Mouse (Mus musculus) CH12.LX (cell line): ENCODE measurements at regions not wholly inside any gene's neighbourhood (a gene's known extent, or its start where the extent isn't known, plus 50 kb on each side); places are given as distances from the start of the nearest gene placed in this dataset.

Source experiments
- DNase-seq: peaks from one replicate; pipeline ENCODE4 v3.0.0-alpha.2; 2013; ENCODE audit errors: extremely low read depth
- H3K27ac ChIP-seq: 2 replicates; pipeline ENCODE4 v1.5.1; 2012; ENCODE audit warnings: low read depth, mild to moderate bottlenecking, control low read depth, moderate library complexity; ENCODE audit not compliant: insufficient read depth
- H3K27me3 ChIP-seq: replicated peaks from 2 replicates; pipeline ENCODE3; 2012; ENCODE audit warnings: inconsistent platforms
- H3K36me3 ChIP-seq, 2 experiments: replicated peaks in 1 of 2; 2 replicates each; pipeline versions ENCODE3 to v1.6.1; 2012; ENCODE audit warnings: inconsistent platforms in 1 of 2, low read length in 1 of 2, mild to moderate bottlenecking in 1 of 2, mixed read lengths in 1 of 2, moderate library complexity in 1 of 2; ENCODE audit not compliant: control insufficient read depth in 1 of 2, insufficient read depth in 1 of 2
- H3K4me1 ChIP-seq, 2 experiments: 2 replicates each; pipeline ENCODE4 v1.6.1; 2012; ENCODE audit warnings: inconsistent platforms in 1 of 2, moderate library complexity in 1 of 2; ENCODE audit not compliant: insufficient read depth in 2 of 2, control insufficient read depth in 1 of 2
- H3K4me2 ChIP-seq: 2 replicates; pipeline ENCODE4 v1.6.1; 2012; ENCODE audit warnings: low read depth, mild to moderate bottlenecking, control low read depth; ENCODE audit not compliant: poor library complexity, insufficient read depth, severe bottlenecking
- H3K4me3 ChIP-seq, 3 experiments: fragments of 150-350 bp in 1 of 3; sonication (generic) in 1 of 3; replicated peaks in 1 of 3; 2 replicates each; pipeline versions ENCODE3 to v1.5.1; 2011 to 2012; ENCODE audit warnings: low read depth in 2 of 3, low read length in 2 of 3, mild to moderate bottlenecking in 2 of 3, moderate library complexity in 2 of 3, control low read depth in 1 of 3, improper control_type of control experiment in 1 of 3, inconsistent platforms in 1 of 3, mixed read lengths in 1 of 3; ENCODE audit not compliant: poor library complexity in 1 of 3
- H3K79me2 ChIP-seq: replicated peaks from 2 replicates; pipeline ENCODE4 v1.6.1; 2012; ENCODE audit warnings: mild to moderate bottlenecking, moderate library complexity; ENCODE audit not compliant: control insufficient read depth, poor library complexity, insufficient read depth, severe bottlenecking; ENCODE audit errors: extremely low read depth
- H3K9ac ChIP-seq: 2 replicates; pipeline ENCODE4 v1.6.1; 2012; ENCODE audit warnings: low read depth, mild to moderate bottlenecking, control low read depth, moderate library complexity; ENCODE audit not compliant: insufficient read depth
- H3K9me3 ChIP-seq: replicated peaks from 2 replicates; pipeline ENCODE3; 2012; ENCODE audit warnings: low read length, inconsistent platforms, mixed read lengths
- BHLHE40 ChIP-seq: IDR thresholded peaks from 2 replicates; pipeline ENCODE4 v1.6.1; 2011; ENCODE audit warnings: mild to moderate bottlenecking, low read depth, low read length, improper control_type of control experiment
- CHD1 ChIP-seq: IDR thresholded peaks from 2 replicates; pipeline ENCODE4 v1.6.1; 2012; ENCODE audit warnings: low read depth, low read length, improper control_type of control experiment, inconsistent platforms
- E2F4 ChIP-seq: IDR thresholded peaks from 2 replicates; pipeline ENCODE4 v1.6.1; 2011; ENCODE audit warnings: low read depth, low read length, improper control_type of control experiment; ENCODE audit not compliant: insufficient replicate concordance
- EP300 ChIP-seq: IDR thresholded peaks from 2 replicates; pipeline ENCODE4 v1.6.1; 2011; ENCODE audit warnings: low read length, improper control_type of control experiment
- IRF4 ChIP-seq: IDR thresholded peaks from 2 replicates; pipeline ENCODE4 v1.6.1; 2014; ENCODE audit warnings: low read depth, mild to moderate bottlenecking, inconsistent platforms, low read length, improper control_type of control experiment
- JUN ChIP-seq: IDR thresholded peaks from 2 replicates; pipeline ENCODE4 v1.6.1; 2011; ENCODE audit warnings: low read depth, mild to moderate bottlenecking, low read length, improper control_type of control experiment, moderate library complexity; ENCODE audit not compliant: insufficient read depth
- MAFK ChIP-seq: IDR thresholded peaks from 2 replicates; pipeline ENCODE4 v1.6.1; 2011; ENCODE audit warnings: low read length, improper control_type of control experiment; ENCODE audit not compliant: insufficient replicate concordance
- MAX ChIP-seq: IDR thresholded peaks from 2 replicates; pipeline ENCODE4 v1.6.1; 2011; ENCODE audit warnings: low read length, improper control_type of control experiment
- NRF1 ChIP-seq: IDR thresholded peaks from 2 replicates; pipeline ENCODE4 v1.6.1; 2014; ENCODE audit warnings: low read depth, mild to moderate bottlenecking, inconsistent platforms, low read length, improper control_type of control experiment, moderate library complexity
- POLR2A ChIP-seq: IDR thresholded peaks from 2 replicates; pipeline ENCODE4 v1.6.1; 2011; ENCODE audit warnings: low read depth, mild to moderate bottlenecking, improper control_type of control experiment, low read length
- POLR2AphosphoS2 ChIP-seq: IDR thresholded peaks from 2 replicates; pipeline ENCODE4 v1.6.1; 2011; ENCODE audit warnings: low read depth, low read length, improper control_type of control experiment
- UBTF ChIP-seq: IDR thresholded peaks from 2 replicates; pipeline ENCODE4 v1.6.1; 2012; ENCODE audit warnings: low read depth, mild to moderate bottlenecking, inconsistent platforms, low read length, improper control_type of control experiment, moderate library complexity
- USF1 ChIP-seq: IDR thresholded peaks from 2 replicates; pipeline ENCODE4 v1.6.1; 2014; ENCODE audit warnings: low read depth, mild to moderate bottlenecking, inconsistent platforms, low read length, improper control_type of control experiment
- ZKSCAN1 ChIP-seq: IDR thresholded peaks from 2 replicates; pipeline ENCODE4 v1.6.1; 2012; ENCODE audit warnings: low read depth, inconsistent platforms, low read length, improper control_type of control experiment, borderline replicate concordance
- ZNF384 ChIP-seq: IDR thresholded peaks from 2 replicates; pipeline ENCODE4 v1.6.1; 2012; ENCODE audit warnings: low read depth, low read length, improper control_type of control experiment, inconsistent platforms
- dilution Hi-C: fragments of 300-500 bp; cut with MboI; formaldehyde crosslinking; loops from 2 replicates; pipeline ENCODE4 v1.14.3; 2020; ENCODE audit warnings: low sequenced_read_pairs; ENCODE audit not compliant: extremely low pct_unique_long_range_greater_than_20kb, extremely low pct_ligation_motif_present
- in situ Hi-C: fragments of 300-500 bp; cut with MboI; formaldehyde crosslinking; loops from 3 replicates; pipeline ENCODE4 v1.14.3; 2019; ENCODE audit warnings: low sequenced_read_pairs, low pct_ligation_motif_present, low pct_unique_long_range_greater_than_20kb, mixed read lengths

DNA sequence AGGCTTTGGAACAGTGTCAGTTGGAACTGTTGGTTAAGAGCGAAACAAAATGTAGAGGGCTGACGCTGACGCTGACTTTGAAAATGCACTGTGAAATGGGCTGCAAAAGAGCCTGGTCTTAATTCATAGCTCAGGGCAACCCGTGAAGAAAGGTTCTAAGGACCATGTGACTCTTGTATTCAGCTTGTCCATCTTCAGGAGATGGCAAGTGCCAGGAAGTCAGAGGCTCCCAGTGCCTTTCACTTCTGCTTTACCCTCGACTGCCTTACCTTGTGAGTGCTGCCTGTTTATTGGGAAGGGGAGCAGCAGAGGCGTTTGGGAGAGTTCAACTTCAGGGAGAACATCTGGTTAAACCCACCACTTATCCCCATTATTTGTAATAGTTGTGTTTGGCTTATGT, 70.1 kb upstream of the Tln2 start:
- Histone ChIP-seq H3K4me1 (peaks cover 2 to 31% of the 10 kb centered on the region in 2 experiments; a peak in 3 of 4 replicates), H3K79me2 (no peaks in the 10 kb centered on the region), H3K36me3 (no peaks in the 10 kb centered on the region), H3K27ac (no peak overlapping the region), H3K9ac (no peak overlapping the region), H3K9me3 (peaks cover 3% of the 10 kb centered on the region), H3K27me3 (no peaks in the 10 kb centered on the region), H3K4me2 (peak overlapping the region; percentile 41; the same call in 1 of the 2 replicates), H3K4me3 (no peak overlapping the region)
- dilution Hi-C loops = no loop called here
- TF ChIP-seq IRF4 = peak; percentile 61; the same call in 1 of the 2 replicates
- 0 out of 2 replicates have a peak, but pooled peaks have one; percentile 27 for TF ChIP-seq EP300
- peak; percentile 63; the same call in 1 of the 2 replicates for TF ChIP-seq MAX
- no peak for TF ChIP-seq POLR2AphosphoS2
- in situ Hi-C loops = loop anchor here (25.0 kb wide), 1 partner anchor 167 kb away; no protein-coding TSS in a partner anchor
- peak; percentile 42 for DNase-seq

DNA sequence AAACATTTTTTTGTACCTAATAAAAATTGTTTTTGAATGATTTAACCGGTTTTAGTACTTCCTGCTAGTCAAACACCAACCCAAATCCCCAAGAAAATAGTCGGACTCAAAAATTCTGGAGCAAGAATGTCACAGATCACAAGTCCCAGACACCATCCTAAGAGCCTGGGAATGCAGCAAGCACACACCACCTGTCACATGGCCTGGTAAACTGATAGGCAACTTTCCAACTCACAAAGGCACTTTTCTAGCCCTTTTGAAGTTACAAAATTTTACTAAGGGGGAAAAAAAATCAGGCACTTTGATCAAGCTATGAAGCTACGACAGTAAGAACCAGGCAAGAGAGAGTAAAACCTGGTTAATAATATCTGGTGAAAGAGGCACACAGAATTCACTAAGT, 70.7 kb upstream of the Tln2 start:
- in situ Hi-C loops = loop anchor here (25.0 kb wide), 1 partner anchor 168 kb away; no protein-coding TSS in a partner anchor
- TF ChIP-seq E2F4 (no peak), BHLHE40 (no peak), POLR2AphosphoS2 (no peak), MAX (no peak), ZKSCAN1 (no peak), POLR2A (no peak), JUN (no peak), USF1 (no peak), CHD1 (no peak), NRF1 (no peak)

DNA sequence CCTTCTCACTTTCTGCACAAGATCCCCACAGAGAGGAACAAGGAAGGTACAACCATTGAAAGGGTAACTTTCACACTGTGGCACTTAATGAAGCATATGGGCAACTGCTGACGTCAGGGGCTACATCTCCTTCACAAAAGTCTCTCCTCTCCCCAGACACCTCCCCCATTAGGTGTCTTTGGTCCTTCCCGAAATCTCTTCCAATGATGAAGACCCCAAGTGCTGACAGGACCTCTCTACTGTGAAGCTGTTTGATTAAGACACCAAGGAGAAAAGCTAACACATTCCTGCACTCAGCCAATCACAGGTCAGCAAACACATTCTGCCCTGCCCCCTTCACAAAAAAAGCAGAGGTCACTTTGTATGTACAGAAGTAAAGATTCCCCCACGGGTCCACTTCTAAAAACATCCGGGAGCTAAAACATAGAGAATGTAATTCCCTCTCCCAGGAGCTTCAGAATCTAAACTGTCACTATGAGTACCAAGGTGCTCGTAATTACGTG, 72.3 kb upstream of the Tln2 start:
- Histone ChIP-seq H3K4me1 (peaks cover 2 to 31% of the 10 kb centered on the region in 2 experiments; a peak in 3 of 4 replicates), H3K4me3 (no peak overlapping the region), H3K36me3 (no peaks in the 10 kb centered on the region), H3K9me3 (peaks cover 3% of the 10 kb centered on the region), H3K9ac (no peak overlapping the region), H3K27me3 (no peaks in the 10 kb centered on the region), H3K79me2 (0 out of 2 replicates have a peak, but pooled peaks cover 1% of the 10 kb centered on the region), H3K4me2 (no peak overlapping the region), H3K27ac (no peak overlapping the region)
- dilution Hi-C loops (no loop called here), in situ Hi-C loops (loop anchor here (25.0 kb wide), 1 partner anchor 169 kb away; no protein-coding TSS in a partner anchor)
- DNase-seq = no peak
- TF ChIP-seq E2F4 (no peak), ZNF384 (no peak), MAX (no peak), UBTF (no peak), MAFK (no peak), NRF1 (no peak)

More for the DNA sequence above, 70.7 kb upstream of the Tln2 start:
- dilution Hi-C loops = no loop called here
- Histone ChIP-seq H3K9ac (no peak overlapping the region), H3K79me2 (0 out of 2 replicates have a peak, but pooled peaks cover 1% of the 10 kb centered on the region), H3K27me3 (no peaks in the 10 kb centered on the region), H3K4me3 (no peak overlapping the region), H3K9me3 (peaks cover 3% of the 10 kb centered on the region), H3K4me1 (peaks cover 2 to 31% of the 10 kb centered on the region in 2 experiments; a peak in 3 of 4 replicates), H3K36me3 (no peaks in the 10 kb centered on the region), H3K4me2 (no peak overlapping the region), H3K27ac (no peak overlapping the region)
- no peak for DNase-seq
